Mouse (Mus musculus) neural tube, embryonic 11.5 days (tissue): ENCODE results near the gene Ddx47. TPM values are rescaled to one million over a fixed set of nuclear protein-coding genes. Genes with fewer than 3 reads are reported as not detected.

ENCODE experiments used
- ATAC-seq: fragments of 200-750 bp; cut with Nextera tagmentation; 2 replicates; pipeline ENCODE4 v1.8.0; 2017; ENCODE audit warnings: moderate number of reproducible peaks, mild to moderate bottlenecking, moderate TSS enrichment, moderate library complexity; ENCODE audit not compliant: insufficient read depth, low FRiP score, low TSS enrichment
- DNase-seq: peaks from one replicate; pipeline ENCODE4 v3.0.0-alpha.2; 2015; ENCODE audit warnings: low spot score
- H3K27ac ChIP-seq: fragments of 300-500 bp; sonication (generic); 2 replicates; pipeline ENCODE4 v1.5.1; 2014; ENCODE audit warnings: low read depth, mild to moderate bottlenecking, low read length
- H3K27me3 ChIP-seq: fragments of 300-500 bp; sonication (generic); 2 replicates; pipeline ENCODE4 v1.6.1; 2014; ENCODE audit warnings: mild to moderate bottlenecking, low read length, mixed read lengths; ENCODE audit not compliant: control insufficient read depth, insufficient read depth
- H3K36me3 ChIP-seq: fragments of 300-500 bp; sonication (generic); 2 replicates; pipeline ENCODE4 v1.6.1; 2014; ENCODE audit warnings: mild to moderate bottlenecking, low read length, moderate library complexity, mixed read lengths; ENCODE audit not compliant: control insufficient read depth, insufficient read depth
- H3K4me1 ChIP-seq: fragments of 300-500 bp; sonication (generic); 2 replicates; pipeline ENCODE4 v1.6.1; 2014; ENCODE audit warnings: low read length, mixed read lengths; ENCODE audit not compliant: control insufficient read depth, insufficient read depth
- H3K4me2 ChIP-seq: fragments of 300-500 bp; sonication (generic); 2 replicates; pipeline ENCODE4 v1.6.1; 2014; ENCODE audit warnings: low read depth, mild to moderate bottlenecking, moderate library complexity
- H3K4me3 ChIP-seq: fragments of 300-500 bp; sonication (generic); 2 replicates; pipeline ENCODE4 v1.5.1; 2014; ENCODE audit warnings: low read depth, low read length
- H3K9ac ChIP-seq: fragments of 300-500 bp; sonication (generic); 2 replicates; pipeline ENCODE4 v1.6.1; 2014; ENCODE audit warnings: mild to moderate bottlenecking, low read length
- H3K9me3 ChIP-seq: fragments of 300-500 bp; sonication (generic); 2 replicates; pipeline ENCODE4 v1.6.1; 2016; ENCODE audit warnings: low read length; ENCODE audit not compliant: control insufficient read depth
- WGBS: fragments of 180-500 bp; shearing (Covaris S2); extraction: QIAGEN DNeasy Blood & Tissue Kit; methylation state at CpG from one replicate; pipeline ENCODE4 v1.1.7; 2014; 5-methylcytosine and 5-hydroxymethylcytosine counted together
- polyA plus RNA-seq: library from polyadenylated mRNA; unstranded; fragments of >200 nt; fragmentation: Nextera tagmentation; extraction: Ambion mirVana; gene quantifications from 2 replicates; pipeline ENCODE4 v1.2.1, GENCODE M21; 2014

Gene Ddx47
- polyA plus RNA-seq, 1 experiment from 2014 or later = 109 TPM

DNA sequence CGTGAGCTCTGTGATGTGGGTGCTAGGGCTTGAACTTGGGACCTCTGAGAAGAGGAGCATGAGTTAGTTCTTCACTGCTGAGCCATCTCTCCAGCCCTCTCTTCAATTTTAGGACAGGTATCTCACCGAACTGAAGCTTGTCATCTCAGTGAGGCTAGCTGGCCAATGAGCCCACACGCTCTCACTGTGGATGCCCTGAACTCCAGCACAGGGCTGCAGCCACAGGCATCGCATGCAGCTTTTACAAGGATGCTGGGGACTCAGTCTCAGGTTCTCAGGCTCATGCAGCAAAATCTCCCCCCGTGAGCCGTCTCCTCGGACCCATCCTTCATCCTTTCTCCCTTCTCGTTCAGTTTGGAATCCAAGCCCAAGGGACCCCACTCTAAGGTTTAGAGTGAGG lies 13.3 kb upstream of the Ddx47 start:
- ATAC-seq (no peak), DNase-seq (no peak)
- Histone ChIP-seq H3K36me3 (no peaks in the 10 kb centered on the region), H3K4me2 (no peak overlapping the region), H3K4me3 (no peak overlapping the region), H3K27me3 (no peaks in the 10 kb centered on the region), H3K9me3 (no peaks in the 10 kb centered on the region), H3K4me1 (no peaks in the 10 kb centered on the region), H3K27ac (no peak overlapping the region), H3K9ac (no peak overlapping the region)
- 83% methylated on average over 8 of the region's 8 CpGs for WGBS

DNA sequence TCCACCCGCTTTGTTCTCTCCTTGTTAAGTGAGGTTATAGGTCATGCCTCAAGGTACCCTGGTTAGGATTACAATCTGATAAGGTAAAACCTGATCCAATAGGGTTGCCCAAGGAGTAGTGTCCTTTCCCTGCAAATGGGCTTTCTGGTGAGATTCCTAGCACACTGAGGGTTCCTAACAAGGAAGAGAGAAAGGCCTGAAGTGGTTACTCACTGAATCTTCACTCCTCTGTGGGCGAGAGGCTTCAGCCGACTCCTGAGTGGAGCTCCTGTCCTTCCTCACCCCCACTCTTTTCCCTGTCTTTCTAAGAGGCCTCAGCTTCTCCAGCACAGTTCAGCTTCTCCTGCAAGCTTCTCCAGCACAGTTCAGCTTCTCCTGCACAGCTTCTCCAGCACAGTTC lies 12.6 kb upstream of the Ddx47 start:
- Histone ChIP-seq H3K4me3 (no peak overlapping the region), H3K27me3 (no peaks in the 10 kb centered on the region), H3K9me3 (no peaks in the 10 kb centered on the region), H3K4me1 (no peaks in the 10 kb centered on the region), H3K4me2 (no peak overlapping the region), H3K9ac (no peak overlapping the region), H3K36me3 (no peaks in the 10 kb centered on the region), H3K27ac (no peak overlapping the region)
- WGBS = 76% methylated on average over 3 of the region's 3 CpGs
- ATAC-seq (no peak), DNase-seq (no peak)

DNA sequence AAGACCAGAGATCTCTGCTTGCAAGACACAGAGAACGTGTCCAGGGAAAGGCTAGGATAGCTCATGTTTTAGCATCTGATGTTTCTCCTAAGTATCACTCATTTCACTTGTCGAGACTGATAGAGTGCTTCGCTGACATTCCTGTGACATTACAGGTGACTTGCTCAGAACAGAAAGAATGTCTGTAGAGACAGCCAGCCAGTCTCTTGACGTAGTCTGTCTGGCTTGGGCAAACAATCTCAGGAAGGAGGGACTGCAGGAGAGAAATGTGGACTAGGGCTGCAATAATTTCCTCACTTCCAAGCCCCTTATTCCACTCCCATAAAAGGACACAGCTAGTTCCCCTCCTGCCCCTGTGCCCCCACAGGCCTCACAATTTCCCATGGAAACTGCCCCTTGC lies 11.1 kb upstream of the Ddx47 start:
- Histone ChIP-seq H3K9me3 (no peaks in the 10 kb centered on the region), H3K27me3 (no peaks in the 10 kb centered on the region), H3K4me3 (no peak overlapping the region), H3K9ac (no peak overlapping the region), H3K36me3 (no peaks in the 10 kb centered on the region), H3K27ac (no peak overlapping the region), H3K4me1 (no peaks in the 10 kb centered on the region), H3K4me2 (no peak overlapping the region)
- no peak for DNase-seq
- WGBS = 74% methylated on average over 4 of the region's 4 CpGs
- no peak for ATAC-seq

DNA sequence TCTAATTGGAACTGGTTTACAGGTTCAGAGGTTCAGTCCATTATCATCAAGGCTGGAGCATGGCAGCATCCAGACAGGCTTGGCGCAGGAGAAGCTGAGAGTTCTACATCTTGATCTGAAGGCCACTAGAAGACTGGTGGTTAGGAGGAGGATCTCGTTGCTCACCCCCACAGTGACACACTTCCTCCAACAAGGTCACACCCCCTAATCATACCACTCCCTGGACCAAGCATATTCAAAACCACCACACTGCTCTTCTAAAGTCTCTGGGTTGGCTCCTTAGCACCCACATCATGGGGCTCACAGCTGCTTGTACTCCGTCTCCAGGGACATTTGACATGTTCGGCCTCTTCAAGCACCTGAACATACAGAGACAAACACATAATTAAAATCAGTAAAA lies 9.4 kb upstream of the Ddx47 start:
- Histone ChIP-seq H3K36me3 (no peaks in the 10 kb centered on the region), H3K27me3 (no peaks in the 10 kb centered on the region), H3K4me3 (no peak overlapping the region), H3K27ac (no peak overlapping the region), H3K4me2 (no peak overlapping the region), H3K4me1 (no peaks in the 10 kb centered on the region), H3K9me3 (no peaks in the 10 kb centered on the region), H3K9ac (no peak overlapping the region)
- ATAC-seq (no peak), DNase-seq (no peak)
- whole genome bisulfite sequencing = 90% methylated on average over 4 of the region's 4 CpGs

DNA sequence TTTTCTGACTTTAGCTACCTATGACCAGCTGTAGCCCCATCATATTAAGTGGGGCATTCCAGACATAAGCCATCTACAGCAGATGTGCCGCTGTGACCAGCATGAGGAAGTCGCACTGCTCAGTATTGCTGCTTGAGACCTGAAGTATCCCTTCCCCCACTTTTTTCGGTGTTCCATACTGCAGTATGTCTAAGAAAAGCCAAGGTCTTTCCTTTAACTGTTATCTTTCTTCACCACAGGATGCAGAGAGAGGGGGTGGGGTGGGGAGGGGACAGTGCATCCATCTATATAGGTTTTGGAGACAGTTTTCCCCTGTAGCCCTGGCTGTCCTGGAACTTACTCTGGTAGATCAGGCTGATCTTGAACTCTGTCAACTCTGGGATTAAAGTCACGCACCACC lies 5.0 kb upstream of the Ddx47 start:
- Histone ChIP-seq H3K27ac (no peak overlapping the region), H3K9me3 (no peaks in the 10 kb centered on the region), H3K36me3 (no peaks in the 10 kb centered on the region), H3K4me1 (no peaks in the 10 kb centered on the region), H3K9ac (no peak overlapping the region), H3K4me3 (no peak overlapping the region), H3K4me2 (no peak overlapping the region), H3K27me3 (no peaks in the 10 kb centered on the region)
- DNase-seq = no peak
- 93% methylated on average over 4 of the region's 4 CpGs for WGBS
- no peak for ATAC-seq

DNA sequence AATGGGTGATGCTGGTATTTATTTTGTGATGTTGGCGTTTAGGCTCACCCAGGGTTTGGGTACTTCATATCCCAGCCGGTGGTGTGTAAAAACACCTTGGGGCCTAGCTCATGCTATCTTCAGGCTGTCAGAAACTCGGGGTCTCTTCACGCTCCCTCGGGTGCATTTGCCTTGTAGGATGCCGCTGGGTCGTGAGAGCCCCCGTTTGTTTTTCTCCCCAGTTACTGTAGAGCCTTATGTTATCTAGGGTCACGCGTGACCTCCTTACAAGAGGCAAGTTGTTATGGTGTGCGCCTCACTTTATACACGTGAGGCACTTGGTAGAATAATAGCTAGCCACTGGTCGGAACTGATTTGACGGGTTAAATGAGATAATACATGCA lies 313 bp downstream of the Ddx47 start:
- 3% methylated on average over 14 of the region's 14 CpGs for WGBS
- Histone ChIP-seq H3K9ac (peak overlapping the region; percentile 73), H3K9me3 (no peaks in the 10 kb centered on the region), H3K27me3 (no peaks in the 10 kb centered on the region), H3K4me2 (peak overlapping the region; percentile 47), H3K4me3 (peak overlapping the region; percentile 75), H3K4me1 (no peaks in the 10 kb centered on the region; the same call in 1 of the 2 replicates), H3K27ac (no peak overlapping the region), H3K36me3 (peaks cover 11% of the 10 kb centered on the region)
- DNase-seq (no peak), ATAC-seq (peak; percentile 64)

DNA sequence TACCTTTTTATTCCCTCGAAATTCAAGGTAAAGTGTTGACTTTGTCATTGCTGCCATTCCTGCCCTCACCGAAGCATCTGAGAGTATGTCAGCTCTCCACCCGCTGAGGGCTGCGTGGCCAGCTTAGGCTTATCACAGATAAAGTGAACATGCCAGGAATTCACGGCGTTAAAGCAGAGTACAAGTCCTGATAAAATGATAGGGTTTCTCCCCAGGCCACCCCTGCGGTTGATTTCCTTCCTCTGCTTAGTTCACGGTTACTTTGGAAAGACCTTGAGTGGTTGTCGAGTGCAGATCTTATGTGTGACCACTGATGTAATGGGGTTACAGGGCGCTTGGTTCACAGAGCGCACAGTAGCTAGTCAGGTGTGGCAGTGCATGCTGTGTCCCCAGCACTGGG lies 5.8 kb downstream of the Ddx47 start:
- ATAC-seq = no peak
- WGBS = 95% methylated on average over 11 of the region's 11 CpGs

DNA sequence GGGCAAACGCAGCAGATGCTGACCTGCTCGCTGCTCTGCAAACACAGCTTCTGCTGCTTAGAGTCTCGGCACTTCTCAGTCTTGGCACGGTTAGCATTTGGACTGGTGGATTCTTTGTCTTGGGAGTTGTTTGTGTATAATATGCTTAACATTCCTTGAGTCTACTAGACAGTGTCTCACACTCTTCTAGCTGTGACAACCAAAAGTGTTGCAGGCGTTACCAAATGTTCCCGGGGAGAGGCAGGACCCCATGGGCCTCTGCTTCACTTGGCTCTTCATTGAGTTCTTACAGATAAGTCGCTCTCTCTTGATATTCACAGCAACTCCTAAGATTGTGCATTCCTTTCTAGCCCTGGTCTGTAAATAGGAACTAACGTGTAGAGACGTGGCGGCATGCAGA lies 8.2 kb downstream of the Ddx47 start:
- WGBS = 93% methylated on average over 10 of the region's 10 CpGs
- Histone ChIP-seq H3K36me3 (peaks cover 35% of the 10 kb centered on the region), H3K9me3 (no peaks in the 10 kb centered on the region), H3K4me2 (no peak overlapping the region), H3K9ac (no peak overlapping the region), H3K4me3 (no peak overlapping the region), H3K4me1 (no peaks in the 10 kb centered on the region), H3K27ac (no peak overlapping the region), H3K27me3 (no peaks in the 10 kb centered on the region)
- ATAC-seq (no peak), DNase-seq (no peak)

More for the DNA sequence above, 5.8 kb downstream of the Ddx47 start:
- Histone ChIP-seq H3K4me3 (no peak overlapping the region), H3K9ac (no peak overlapping the region), H3K9me3 (no peaks in the 10 kb centered on the region), H3K4me1 (no peaks in the 10 kb centered on the region; the same call in 1 of the 2 replicates), H3K36me3 (peaks cover 34% of the 10 kb centered on the region), H3K27me3 (no peaks in the 10 kb centered on the region), H3K4me2 (no peak overlapping the region), H3K27ac (no peak overlapping the region)
- DNase-seq = no peak

DNA sequence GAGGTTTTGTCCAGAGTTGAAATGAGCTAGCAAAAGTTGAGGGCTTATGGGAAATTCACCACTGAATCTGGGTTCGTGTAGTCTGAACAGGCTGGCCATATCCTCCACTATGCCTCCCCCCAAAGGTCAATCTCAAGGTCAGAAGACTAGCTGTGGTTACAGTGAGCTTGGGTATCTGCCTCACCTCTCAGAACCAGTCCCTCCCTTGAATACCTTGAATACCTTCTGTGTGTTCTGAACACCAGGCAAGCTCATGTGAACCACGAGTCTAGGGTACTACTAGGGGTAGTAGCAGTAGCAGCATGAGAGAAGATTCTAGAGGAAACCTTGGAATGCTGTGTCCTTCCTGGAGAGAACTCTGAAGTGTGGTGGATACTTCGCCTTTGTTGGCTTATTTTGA lies 10.2 kb downstream of the Ddx47 start:
- WGBS = 86% methylated on average over 3 of the region's 3 CpGs

More for the DNA sequence above, 10.2 kb downstream of the Ddx47 start:
- no peak overlapping the region for H3K4me2 ChIP-seq
- ATAC-seq = no peak
- H3K4me3 ChIP-seq = no peak overlapping the region
- no peaks in the 10 kb centered on the region for H3K4me1 ChIP-seq
- no peak overlapping the region for H3K9ac ChIP-seq
- no peak overlapping the region for H3K27ac ChIP-seq
- H3K27me3 ChIP-seq = no peaks in the 10 kb centered on the region
- H3K36me3 ChIP-seq = peaks cover 26% of the 10 kb centered on the region
- H3K9me3 ChIP-seq = no peaks in the 10 kb centered on the region
- DNase-seq = no peak
